Mouse (Mus musculus): Measurements from ENCODE around the gene Tex28. TPM values are rescaled to one million over a fixed set of nuclear protein-coding genes. Genes with fewer than 3 reads are reported as not detected.
"Not testable (repeated sequence)": the region's sequence is repeated elsewhere in the genome, so short reads cannot be mapped to it uniquely, and the experiment has no call there.

The Tex28 gene
- total RNA-seq (2021), result not detected
- long read RNA-seq, experiment 1, result 0 reads
- long read RNA-seq, experiment 2, result 0 reads

GRCm38 (mm10) chrX:74167738-74168137 is at the start of gene Tex28:
Gene Tex28 (minus strand): TSS chrX:74167838.
- intact Hi-C loops (cut with DNase I; ENCODE audit: low total_unique reads), result no loop called here
- DNase-seq, result no peak

GRCm38 (mm10) chrX:74203556-74203955 is 35.9 kb upstream of the Tex28 start:
- intact Hi-C loops (cut with DNase I; ENCODE audit: low total_unique reads), result no loop called here
- DNase-seq, result no peak

GRCm38 (mm10) chrX:74176959-74177358 is 9.3 kb upstream of the Tex28 start, which contains the start of gene Tktl1:
Gene Tktl1 (plus strand): TSS chrX:74177259.
- intact Hi-C loops (cut with DNase I; ENCODE audit: low total_unique reads), result no loop called here
- DNase-seq, result no peak

GRCm38 (mm10) chrX:74135263-74135662 is 32.4 kb downstream of the Tex28 start, which contains the start of gene Mecp2:
Gene Mecp2 (minus strand): TSS chrX:74135363.
- DNase-seq; intact Hi-C loops (cut with DNase I; ENCODE audit: low total_unique reads): not testable (repeated sequence)

- DNase-seq, result no peak
- intact Hi-C loops (cut with DNase I; ENCODE audit: low total_unique reads), result no loop called here
These were observed 40.5 kb downstream of the Tex28 start, which contains the start of gene Opn1mw for GRCm38 (mm10) chrX:74127164-74127563. Gene Opn1mw (plus strand): TSS chrX:74127464.

- DNase-seq, result no peak
- intact Hi-C loops (cut with DNase I; ENCODE audit: low total_unique reads), result no loop called here
These were observed 42.7 kb downstream of the Tex28 start for GRCm38 (mm10) chrX:74124975-74125374.

- intact Hi-C loops (cut with DNase I; ENCODE audit: low total_unique reads), result loop anchor here (10.0 kb wide), 1 partner anchor 299 kb away; no protein-coding TSS in a partner anchor
These were observed 52.1 kb downstream of the Tex28 start for GRCm38 (mm10) chrX:74115511-74115910.

GRCm38 (mm10) chrX:74114036-74114435 is 53.6 kb downstream of the Tex28 start:
- DNase-seq, result no peak
- intact Hi-C loops (cut with DNase I; ENCODE audit: low total_unique reads), result loop anchor here (10.0 kb wide), 1 partner anchor 301 kb away; no protein-coding TSS in a partner anchor

More at GRCm38 (mm10) chrX:74115511-74115910, 52.1 kb downstream of the Tex28 start:
- peak; percentile 46 for DNase-seq

- DNase-seq, result no peak
- intact Hi-C loops (cut with DNase I; ENCODE audit: low total_unique reads), result no loop called here
These were observed 58.9 kb downstream of the Tex28 start for GRCm38 (mm10) chrX:74108747-74109146.

GRCm38 (mm10) chrX:74105916-74106315 is 61.7 kb downstream of the Tex28 start:
- DNase-seq, result no peak
- intact Hi-C loops (cut with DNase I; ENCODE audit: low total_unique reads), result no loop called here

GRCm38 (mm10) chrX:74103457-74104188 is 64.0 kb downstream of the Tex28 start:
- DNase-seq, result no peak
- intact Hi-C loops (cut with DNase I; ENCODE audit: low total_unique reads), result no loop called here

Other genes with a start within 250 kb of the Tex28 start
- gene Arhgap4, start 246.0 kb downstream of the Tex28 start, total RNA-seq (2021), result under 1 TPM; 0.55 to 0.66 TPM
- gene Naa10, start 245.9 kb downstream of the Tex28 start, total RNA-seq (2021), result 10 to 100 TPM; 58.8 to 66.1 TPM
- gene Renbp, start 237.0 kb downstream of the Tex28 start, total RNA-seq (2021), result 1 to 10 TPM; 3.8 to 4.2 TPM
- 10 to 100 TPM; 39.9 to 43.9 TPM for gene Hcfc1, start 201.5 kb downstream of the Tex28 start, total RNA-seq (2021)
- gene Irak1, start 143.9 kb downstream of the Tex28 start, total RNA-seq (2021), result 10 to 100 TPM; 40.3 to 41.2 TPM
- not detected for gene Opn1mw, start 40.4 kb downstream of the Tex28 start, total RNA-seq (2021)
- gene Mecp2, start 32.5 kb downstream of the Tex28 start, total RNA-seq (2021), result 10 to 100 TPM; 25.6 to 30.4 TPM
- gene Tktl1, start 9.4 kb upstream of the Tex28 start, total RNA-seq (2021), result not detected
- 10 to 100 TPM; 78.1 to 92.7 TPM for gene Flna, start 82.0 kb upstream of the Tex28 start, total RNA-seq (2021)
- 10 to 100 TPM; 17.5 to 18.4 TPM for gene Emd, start 86.8 kb upstream of the Tex28 start, total RNA-seq (2021)
- 100 to 1,000 TPM; 121 to 122 TPM for gene Rpl10, start 103.0 kb upstream of the Tex28 start, total RNA-seq (2021)
- 10 to 100 TPM; 31.6 to 34.1 TPM for gene Taz, start 114.1 kb upstream of the Tex28 start, total RNA-seq (2021)
- 10 to 100 TPM; 79.6 to 82.4 TPM for gene Dnase1l1, start 114.5 kb upstream of the Tex28 start, total RNA-seq (2021)
- 10 to 100 TPM; 87.9 to 94.6 TPM for gene Atp6ap1, start 129.3 kb upstream of the Tex28 start, total RNA-seq (2021)
- gene Gdi1, start 137.2 kb upstream of the Tex28 start, total RNA-seq (2021), result 10 to 100 TPM; 36.3 to 38.9 TPM
- 10 to 100 TPM; 20.0 to 23.5 TPM for gene Fam50a, start 145.2 kb upstream of the Tex28 start, total RNA-seq (2021)
- gene Plxna3, start 161.2 kb upstream of the Tex28 start, total RNA-seq (2021), result 1 to 10 TPM; 1.6 TPM
- gene Lage3, start 185.8 kb upstream of the Tex28 start, total RNA-seq (2021), result 10 to 100 TPM; 36.1 to 36.3 TPM
- gene Ubl4a, start 205.4 kb upstream of the Tex28 start, total RNA-seq (2021), result 10 to 100 TPM; 43.5 to 46.7 TPM
- gene Slc10a3, start 205.5 kb upstream of the Tex28 start, total RNA-seq (2021), result 1 to 10 TPM; 3.9 to 4.1 TPM
- 10 to 100 TPM; 14.1 to 17.7 TPM for gene Fam3a, start 225.4 kb upstream of the Tex28 start, total RNA-seq (2021)
- 10 to 100 TPM; 21.9 to 23.5 TPM for gene Ikbkg, start 225.5 kb upstream of the Tex28 start, total RNA-seq (2021)